16 mouse cellular contexts compared by ENCODE assay signal in genomic region chr3:108644856-108645255, GRCm38 (mm10).
"Had no signal": no experiment of that assay in that cellular context is flagged by ENCODE, and none has a peak within 500 bp of the region (broad histone marks: within the 10 kb centered on the region; RNA-seq: fewer than 3 reads in every experiment).

No protein-coding gene starts in this region.

- H3K27me3 ChIP-seq: neural tube, embryonic 13.5 days; neural tube, embryonic 15.5 days; stomach, embryonic 15.5 days had no signal

- H3K4me3 ChIP-seq: neural tube, embryonic 13.5 days; neural tube, embryonic 15.5 days; stomach, embryonic 15.5 days had no signal

- H3K9me3 ChIP-seq: neural tube, embryonic 13.5 days; neural tube, embryonic 15.5 days; stomach, embryonic 15.5 days had no signal

- H3K9ac ChIP-seq: neural tube, embryonic 13.5 days; neural tube, embryonic 15.5 days; stomach, embryonic 15.5 days had no signal

- H3K4me1 ChIP-seq: neural tube, embryonic 13.5 days; neural tube, embryonic 15.5 days; stomach, embryonic 15.5 days had no signal

- DNase-seq: retina, postnatal 1 day; right cerebral cortex, adult 18-20 months; right cerebral cortex, postnatal 14 days; right cerebral cortex, postnatal 25 days; right cerebral cortex, postnatal 4 days; spleen, adult 18-20 months; thymus, adult 18-20 months; thymus, adult 2 months; thymus, postnatal 14 days; thymus, postnatal 25 days; thymus, postnatal 36 days; thymus, postnatal 4 days had no signal

- H3K4me2 ChIP-seq: neural tube, embryonic 13.5 days; neural tube, embryonic 15.5 days; stomach, embryonic 15.5 days had no signal

- H3K27ac ChIP-seq: neural tube, embryonic 13.5 days; neural tube, embryonic 15.5 days; stomach, embryonic 15.5 days; stomach, postnatal 0 days had no signal
